Mouse (Mus musculus) heart, adult 2 months (tissue): ENCODE measurements around the gene Pkd1l1.

ENCODE experiments used
- CTCF ChIP-seq: fragments of 200-600 bp; IDR thresholded peaks from 2 replicates; pipeline ENCODE4 v1.8.1; 2022; ENCODE audit warnings: antibody characterized with exemption, mild to moderate bottlenecking, moderate library complexity
- EP300 ChIP-seq: fragments of 200-500 bp; IDR thresholded peaks from 2 replicates; pipeline ENCODE4 v1.6.1; 2011; ENCODE audit warnings: low read depth, low read length, control low read depth; ENCODE audit not compliant: insufficient read depth
- POLR2A ChIP-seq: fragments of 200-500 bp; IDR thresholded peaks from 2 replicates; pipeline ENCODE4 v1.6.1; 2011; ENCODE audit warnings: mild to moderate bottlenecking, low read depth, low read length, control low read depth; ENCODE audit not compliant: insufficient read depth

DNA sequence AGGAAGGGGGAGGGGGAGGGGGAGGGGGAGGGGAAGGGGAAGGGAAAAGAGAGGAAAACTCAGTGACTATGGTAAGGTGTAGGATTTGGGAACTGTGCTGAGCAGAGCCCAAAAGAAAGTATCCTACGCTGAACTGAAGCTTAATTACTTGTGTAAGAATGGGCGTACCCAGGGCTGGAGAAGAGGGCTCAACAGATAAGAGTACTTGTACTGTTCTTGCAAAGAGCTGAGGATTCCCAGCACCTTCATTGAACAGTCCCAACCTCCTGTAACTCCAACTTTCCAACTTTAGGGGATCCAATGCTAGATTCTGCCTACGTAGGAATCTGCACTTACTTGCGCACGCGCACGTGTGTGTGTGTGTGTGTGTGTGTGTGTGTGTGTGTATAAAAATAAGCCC, 5.0 kb downstream of the Pkd1l1 start:
- TF ChIP-seq CTCF = no peak
- TF ChIP-seq POLR2A = no peak
- no peak for TF ChIP-seq EP300
